Mouse (Mus musculus) left cerebral cortex, postnatal 14 days (tissue): ENCODE measurements around the gene Olfr582. TPM values are rescaled to one million over a fixed set of nuclear protein-coding genes. Genes with fewer than 3 reads are reported as not detected.

ENCODE experiments used
- DNase-seq, 2 experiments: peaks; one replicate each; pipeline ENCODE4 v3.0.0; 2021 to 2022; ENCODE audit warnings: low spot score in 2 of 2, mixed read lengths in 1 of 2
- intact Hi-C: fragments of 180-260 bp; cut with DNase I; formaldehyde crosslinking; loops from one replicate; pipeline ENCODE4 v1.15.1; 2025
- long read RNA-seq, 2 experiments: library from polyadenylated mRNA; stranded (forward); transcript quantifications; one replicate each; pipeline ENCODE4 v2.0.0; 2021
- total RNA-seq, 2 experiments: library from RNA; stranded (reverse); gene quantifications; 2 replicates each; pipeline ENCODE4 v1.2.3; 2021

The Olfr582 gene
- not detected for total RNA-seq
- long read RNA-seq, experiment 1, result 0 reads
- long read RNA-seq, experiment 2, result 0 reads

- DNase-seq, result no peak
- intact Hi-C loops, result no loop called here
These were observed at the start of gene Olfr582 for GRCm38 (mm10) chr7:103037724-103038123. Olfr582 (plus strand) TSS chr7:103038024.

GRCm38 (mm10) chr7:102989224-102989623 is 48.6 kb upstream of the Olfr582 start, which contains the start of gene Olfr578:
Olfr578 (minus strand) TSS chr7:102989324.
- intact Hi-C loops, result no loop called here
- no peak for DNase-seq

GRCm38 (mm10) chr7:103051000-103051399 is 13.2 kb downstream of the Olfr582 start, which contains the start of gene Olfr583:
Olfr583 (plus strand) TSS chr7:103051300.
- intact Hi-C loops, result no loop called here

GRCm38 (mm10) chr7:103081585-103081984 is 43.8 kb downstream of the Olfr582 start, which contains the start of gene Olfr584:
Olfr584 (plus strand) TSS chr7:103081885.
- no peak for DNase-seq
- intact Hi-C loops, result no loop called here

More at GRCm38 (mm10) chr7:103051000-103051399, 13.2 kb downstream of the Olfr582 start, which contains the start of gene Olfr583:
- no peak for DNase-seq

Other genes with a start within 250 kb of the Olfr582 start
- under 1 TPM in 1 of 2 experiments, not detected in 1; 0.36 TPM for gene Olfr564, start 234.5 kb upstream of the Olfr582 start, total RNA-seq
- not detected for gene Olfr566, start 179.3 kb upstream of the Olfr582 start, total RNA-seq
- not detected for gene Olfr568, start 160.9 kb upstream of the Olfr582 start, total RNA-seq
- not detected for gene Olfr569, start 147.1 kb upstream of the Olfr582 start, total RNA-seq
- gene Olfr570, start 143.4 kb upstream of the Olfr582 start, total RNA-seq, result not detected
- gene Olfr571, start 120.5 kb upstream of the Olfr582 start, total RNA-seq, result not detected
- not detected for gene Olfr572, start 113.6 kb upstream of the Olfr582 start, total RNA-seq
- gene Olfr573-ps1, start 95.4 kb upstream of the Olfr582 start, total RNA-seq, result not detected
- not detected for gene Olfr574, start 89.6 kb upstream of the Olfr582 start, total RNA-seq
- gene Olfr575, start 79.2 kb upstream of the Olfr582 start, total RNA-seq, result not detected
- not detected for gene Olfr576, start 75.4 kb upstream of the Olfr582 start, total RNA-seq
- not detected for gene Olfr577, start 62.1 kb upstream of the Olfr582 start, total RNA-seq
- not detected for gene Olfr578, start 48.7 kb upstream of the Olfr582 start, total RNA-seq
- gene Olfr583, start 13.3 kb downstream of the Olfr582 start, total RNA-seq, result not detected
- not detected for gene Olfr584, start 43.9 kb downstream of the Olfr582 start, total RNA-seq
- not detected for gene Olfr585, start 59.7 kb downstream of the Olfr582 start, total RNA-seq
- gene Olfr586, start 87.6 kb downstream of the Olfr582 start, total RNA-seq, result not detected
- gene Olfr588-ps1, start 102.9 kb downstream of the Olfr582 start, total RNA-seq, result not detected
- gene Olfr589, start 118.3 kb downstream of the Olfr582 start, total RNA-seq, result not detected
- gene Olfr591, start 140.3 kb downstream of the Olfr582 start, total RNA-seq, result not detected
- gene Olfr592, start 146.8 kb downstream of the Olfr582 start, total RNA-seq, result not detected
- gene Olfr593, start 173.8 kb downstream of the Olfr582 start, total RNA-seq, result not detected
- gene Olfr594, start 179.0 kb downstream of the Olfr582 start, total RNA-seq, result not detected
- not detected for gene Usp17ld, start 214.5 kb downstream of the Olfr582 start, total RNA-seq